Mouse (Mus musculus): ENCODE results near the gene Arl16. TPM values are rescaled to one million over a fixed set of nuclear protein-coding genes. Genes with fewer than 3 reads are reported as not detected.
A peak's percentile ranks its signal among the peaks of the same experiment; 100 is the strongest.
"Not testable (repeated sequence)": the region's sequence is repeated elsewhere in the genome, so short reads cannot be mapped to it uniquely, and the experiment has no call there.

The Arl16 gene
- polyA plus RNA-seq (2016; fragmentation: Nextera tagmentation; extraction: Ambion mirVana) = 55.9 and 66.9 TPM in 2 replicates

DNA sequence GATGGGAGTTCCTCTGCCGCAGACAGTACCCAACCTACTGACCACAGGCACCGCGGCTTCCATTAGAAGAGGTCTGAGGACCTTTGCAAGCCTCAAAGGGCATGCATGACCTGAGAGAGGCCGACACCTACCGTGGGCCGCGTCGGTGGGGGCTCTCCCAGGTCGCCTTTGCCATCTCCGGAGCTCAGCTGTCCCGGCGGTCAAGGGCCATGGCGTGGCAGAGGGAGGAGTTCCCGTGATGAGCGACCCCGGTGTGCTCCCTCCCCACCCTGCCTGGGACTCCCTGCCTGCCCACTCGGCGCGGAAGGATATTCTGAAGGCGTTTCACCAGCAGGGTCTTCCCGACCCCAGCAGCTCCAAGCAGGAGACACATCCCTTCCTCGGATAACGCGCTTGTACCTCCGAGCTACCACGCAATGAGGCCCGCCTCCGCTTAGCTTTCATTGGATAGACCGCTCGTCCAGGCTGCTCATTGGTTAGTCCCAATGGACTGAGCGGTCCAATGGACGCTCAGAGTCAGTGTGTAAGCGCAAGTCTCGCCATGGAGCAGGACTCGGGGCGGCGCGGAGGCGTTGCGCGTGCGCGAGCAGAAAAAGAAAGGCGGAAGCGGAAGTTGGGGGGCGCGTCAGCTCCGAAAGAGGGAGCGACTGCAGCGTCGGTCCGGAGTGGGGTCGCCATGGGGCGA lies at the start of gene Arl16:
Gene Arl16 (minus strand): TSS at position 557 of the 685 bp plus-strand sequence.
- H3K27ac ChIP-seq (replicated peaks) = peak within 1 kb of the TSS; percentile 87
- DNase-seq (ENCODE audit: low spot score) = peak; percentile 98
- no peaks in the 10 kb centered on the region for H3K9me3 ChIP-seq
- peak within 1 kb of the TSS; percentile 98 for H3K4me3 ChIP-seq
- H3K36me3 ChIP-seq (replicated peaks) = peaks cover 70% of the 10 kb centered on the region
- H3K27me3 ChIP-seq (replicated peaks; ENCODE audit: low read depth, poor library complexity, severe bottlenecking) = no peaks in the 10 kb centered on the region
- H3K4me1 ChIP-seq = peaks cover 27% of the 10 kb centered on the region
- WGBS = under 1% methylated on average over 54 of the region's 54 CpGs

GRCm38 (mm10) chr11:120517147-120517546 lies 49.7 kb upstream of the Arl16 start:
- no peak for DNase-seq (ENCODE audit: low spot score)
- whole genome bisulfite sequencing = 84% methylated on average over 4 of the region's 4 CpGs
- H3K4me3 ChIP-seq = no peak overlapping the region
- no peaks in the 10 kb centered on the region for H3K9me3 ChIP-seq
- H3K4me1 ChIP-seq = peaks cover 23% of the 10 kb centered on the region
- no peak overlapping the region for H3K27ac ChIP-seq (replicated peaks)
- no peaks in the 10 kb centered on the region for H3K36me3 ChIP-seq (replicated peaks)
- H3K27me3 ChIP-seq (replicated peaks; ENCODE audit: low read depth, poor library complexity, severe bottlenecking) = no peaks in the 10 kb centered on the region

DNA sequence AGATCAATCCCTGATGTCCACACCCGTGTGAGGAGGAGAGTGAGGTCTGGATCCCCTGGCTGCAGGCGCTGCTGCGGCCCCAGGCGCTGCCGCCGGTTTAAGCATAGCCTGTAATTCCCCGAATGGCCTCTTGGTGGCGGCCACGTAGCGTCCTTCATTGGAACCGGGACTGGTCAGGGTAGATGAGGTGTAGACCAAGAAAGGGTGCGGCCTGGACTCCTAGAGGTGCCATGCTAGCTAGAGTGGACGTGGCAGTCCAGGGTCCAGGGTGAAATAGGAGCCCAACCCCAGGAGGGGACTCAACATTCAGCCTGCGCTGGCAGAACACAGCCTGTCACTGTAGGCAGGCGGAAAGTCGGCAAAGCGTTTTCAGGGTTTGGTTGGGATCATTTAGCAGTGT lies 48.2 kb upstream of the Arl16 start:
- WGBS = 16% methylated on average over 17 of the region's 17 CpGs
- DNase-seq (ENCODE audit: low spot score) = peak; percentile 90
- peaks cover 30% of the 10 kb centered on the region for H3K4me1 ChIP-seq
- H3K27ac ChIP-seq (replicated peaks) = no peak overlapping the region
- peak overlapping the region; percentile 29; the same call in 1 of the 2 replicates for H3K4me3 ChIP-seq
- 0 out of 2 replicates have a peak, but pooled peaks cover 4% of the 10 kb centered on the region for H3K27me3 ChIP-seq (replicated peaks; ENCODE audit: low read depth, poor library complexity, severe bottlenecking)
- H3K9me3 ChIP-seq = no peaks in the 10 kb centered on the region
- H3K36me3 ChIP-seq (replicated peaks) = no peaks in the 10 kb centered on the region

DNA sequence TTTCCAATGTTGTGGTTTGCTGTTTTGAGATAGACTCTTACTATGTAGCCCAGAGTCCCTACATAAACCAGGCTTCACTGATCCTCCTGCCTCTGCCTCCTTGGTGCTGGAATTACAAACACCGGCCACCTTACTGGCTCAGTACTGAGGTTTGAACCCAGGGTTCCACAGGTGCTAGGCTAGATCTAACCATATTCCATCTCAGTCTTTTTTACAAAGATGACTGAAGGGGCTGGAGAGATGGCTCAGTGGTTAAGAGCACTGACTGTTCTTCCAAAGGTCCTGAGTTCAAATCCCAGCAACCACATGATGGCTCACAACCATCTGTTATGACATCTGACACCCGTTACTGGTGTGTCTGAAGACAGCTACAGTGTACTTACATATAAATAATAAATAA lies 46.9 kb upstream of the Arl16 start:
- H3K4me3 ChIP-seq; H3K9me3 ChIP-seq; H3K27me3 ChIP-seq (replicated peaks; ENCODE audit: low read depth, poor library complexity, severe bottlenecking); H3K27ac ChIP-seq (replicated peaks); H3K36me3 ChIP-seq (replicated peaks); DNase-seq (ENCODE audit: low spot score): not testable (repeated sequence)
- peaks cover 29% of the 10 kb centered on the region for H3K4me1 ChIP-seq
- WGBS = 90% methylated on average over 2 of the region's 2 CpGs

DNA sequence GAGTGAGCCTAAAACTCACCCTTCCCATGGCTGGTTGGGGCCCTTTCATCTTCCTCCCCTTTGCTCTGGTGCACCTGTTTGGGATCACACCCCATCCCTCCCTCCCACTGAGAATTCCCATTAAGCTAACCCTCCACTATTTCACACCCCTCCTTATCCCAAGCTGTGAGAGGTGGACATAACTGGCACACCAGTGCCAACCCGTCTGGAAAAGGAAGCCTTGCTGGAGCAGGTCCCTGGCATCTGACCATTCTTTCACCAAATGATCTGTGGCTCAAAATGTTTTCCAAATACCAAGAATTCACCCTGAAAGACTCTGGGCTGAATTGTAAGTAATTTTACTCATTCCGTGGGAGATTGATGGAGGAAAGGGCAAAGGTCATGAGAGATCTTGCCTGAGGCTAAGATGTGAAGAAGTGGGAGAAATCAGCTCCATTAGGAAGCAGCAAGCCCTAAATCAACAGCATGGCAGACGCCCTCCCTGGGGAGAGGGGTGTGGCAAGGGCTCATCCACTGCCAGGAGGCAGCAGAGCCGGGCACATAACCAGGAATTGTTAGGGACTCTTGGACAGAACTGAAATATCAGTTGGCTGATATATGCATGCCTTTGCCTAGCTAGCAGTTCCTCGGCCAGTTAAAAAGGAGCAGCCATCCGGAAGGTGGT lies 45.5 kb upstream of the Arl16 start:
- Histone ChIP-seq H3K27me3 (replicated peaks; ENCODE audit: low read depth, poor library complexity, severe bottlenecking) (0 out of 2 replicates have a peak, but pooled peaks cover 4% of the 10 kb centered on the region), H3K4me3 (no peak overlapping the region), H3K36me3 (replicated peaks) (no peaks in the 10 kb centered on the region), H3K27ac (replicated peaks) (no peak overlapping the region), H3K9me3 (no peaks in the 10 kb centered on the region), H3K4me1 (peaks cover 29% of the 10 kb centered on the region)
- no peak for DNase-seq (ENCODE audit: low spot score)
- 44% methylated on average over 6 of the region's 6 CpGs for WGBS

DNA sequence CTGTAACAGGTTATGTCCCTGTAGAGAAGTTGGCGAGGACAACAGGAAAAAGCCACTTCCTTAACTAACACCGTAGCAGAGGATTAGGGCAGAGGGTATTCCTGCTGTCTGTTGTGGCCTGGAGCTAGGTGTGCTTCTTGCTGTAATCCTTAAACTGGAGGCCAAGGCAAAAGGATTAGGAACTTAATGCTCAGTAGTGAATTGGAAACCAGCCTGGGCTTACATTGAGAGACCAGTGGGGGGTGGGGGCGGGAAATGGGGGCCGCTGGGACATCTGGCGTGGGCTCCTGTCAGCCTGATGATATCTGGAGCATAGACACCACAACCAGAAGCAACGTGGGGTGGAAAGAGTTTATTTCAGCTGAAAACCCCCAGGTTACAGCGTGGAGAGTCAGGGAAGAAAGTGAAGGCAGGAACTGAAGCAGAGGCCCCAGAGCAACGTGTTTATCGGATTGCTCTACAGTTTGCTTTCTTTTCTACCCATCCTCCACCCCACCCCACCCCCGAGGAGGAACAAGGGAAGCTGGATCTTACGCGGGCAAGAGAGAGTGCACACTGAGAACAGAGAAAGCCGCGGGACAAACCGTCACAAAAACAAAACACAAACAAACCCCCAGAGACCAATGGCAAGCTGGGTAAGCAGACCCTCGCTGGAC lies 43.1 kb upstream of the Arl16 start:
- WGBS = 4% methylated on average over 16 of the region's 16 CpGs
- H3K9me3 ChIP-seq = no peaks in the 10 kb centered on the region
- DNase-seq (ENCODE audit: low spot score) = peak; percentile 39
- H3K27me3 ChIP-seq (replicated peaks; ENCODE audit: low read depth, poor library complexity, severe bottlenecking) = 0 out of 2 replicates have a peak, but pooled peaks cover 4% of the 10 kb centered on the region
- H3K27ac ChIP-seq (replicated peaks) = peak overlapping the region; percentile 78
- H3K36me3 ChIP-seq (replicated peaks) = no peaks in the 10 kb centered on the region
- H3K4me3 ChIP-seq = peak overlapping the region; percentile 48
- peaks cover 29% of the 10 kb centered on the region for H3K4me1 ChIP-seq

GRCm38 (mm10) chr11:120509940-120510339 lies 42.5 kb upstream of the Arl16 start:
- Histone ChIP-seq H3K27me3 (replicated peaks; ENCODE audit: low read depth, poor library complexity, severe bottlenecking) (0 out of 2 replicates have a peak, but pooled peaks cover 4% of the 10 kb centered on the region), H3K4me1 (peaks cover 29% of the 10 kb centered on the region), H3K9me3 (no peaks in the 10 kb centered on the region), H3K4me3 (peak overlapping the region; percentile 48), H3K27ac (replicated peaks) (no peak overlapping the region), H3K36me3 (replicated peaks) (no peaks in the 10 kb centered on the region)
- WGBS = 27% methylated on average over 4 of the region's 4 CpGs
- DNase-seq (ENCODE audit: low spot score) = peak; percentile 10

DNA sequence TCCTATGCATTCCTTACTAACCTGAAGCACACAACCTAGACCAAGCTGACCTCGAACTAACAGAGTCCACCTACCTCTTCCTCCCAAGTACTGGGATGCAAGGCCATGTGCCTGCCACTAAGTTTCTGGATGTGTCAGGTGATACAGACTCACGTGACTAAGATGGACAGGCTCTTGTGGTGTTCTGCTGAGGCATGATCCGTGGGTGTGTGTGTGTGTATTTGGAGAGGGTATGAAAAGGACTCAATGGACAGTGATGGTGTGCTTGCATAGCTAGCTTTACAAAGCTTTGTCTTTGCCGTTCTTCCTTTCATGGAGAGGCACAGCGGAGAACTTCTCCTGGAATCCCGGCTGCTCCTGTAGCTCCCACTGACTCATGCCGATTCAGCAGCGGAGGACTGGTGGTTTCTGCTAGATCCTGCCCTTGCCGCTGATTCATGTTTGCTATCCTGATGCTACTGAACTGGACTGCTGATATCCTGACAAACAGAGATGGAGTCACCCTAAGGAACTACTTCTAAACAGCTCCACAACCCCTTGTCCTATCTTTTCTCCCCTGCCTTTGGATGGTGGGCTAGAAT lies 41.0 kb upstream of the Arl16 start:
- Histone ChIP-seq H3K27me3 (replicated peaks; ENCODE audit: low read depth, poor library complexity, severe bottlenecking) (0 out of 2 replicates have a peak, but pooled peaks cover 4% of the 10 kb centered on the region), H3K4me1 (peaks cover 29% of the 10 kb centered on the region), H3K9me3 (no peaks in the 10 kb centered on the region), H3K36me3 (replicated peaks) (no peaks in the 10 kb centered on the region), H3K27ac (replicated peaks) (no peak overlapping the region), H3K4me3 (no peak overlapping the region)
- DNase-seq (ENCODE audit: low spot score) = peak; percentile 7
- WGBS = 92% methylated on average over 9 of the region's 9 CpGs

DNA sequence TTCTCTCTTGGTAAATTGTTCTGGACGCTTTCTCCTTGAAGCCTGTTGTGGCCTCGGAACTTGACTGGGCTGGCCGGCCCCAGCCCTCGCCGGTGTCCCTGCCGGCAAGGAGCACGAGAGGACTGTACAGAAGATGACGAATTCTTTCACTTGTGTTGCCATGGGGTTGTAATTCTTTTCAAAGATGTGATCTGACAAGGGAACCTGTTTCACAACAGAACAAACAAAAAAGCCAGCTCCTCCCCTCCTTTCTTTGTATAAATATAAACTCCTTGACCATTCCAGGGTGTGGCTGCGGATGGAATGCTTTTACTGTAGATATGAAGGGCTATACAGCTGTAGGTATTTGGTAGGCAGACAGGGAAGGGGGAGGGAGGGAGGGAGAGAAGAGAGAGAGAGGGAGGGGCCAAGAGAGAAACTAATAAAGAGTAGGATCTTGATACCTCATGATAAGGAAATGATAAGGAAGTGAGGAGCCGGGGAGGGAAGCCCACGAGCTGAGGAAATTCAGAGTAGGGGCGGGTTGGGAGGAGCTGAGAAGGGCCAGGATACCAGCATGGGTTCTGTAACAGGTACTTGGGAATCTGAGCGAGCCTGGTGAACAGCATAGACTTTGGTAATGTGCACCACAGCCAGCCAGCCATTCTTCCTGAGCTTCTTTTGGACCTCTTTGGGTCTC lies 40.3 kb upstream of the Arl16 start:
- Histone ChIP-seq H3K27ac (replicated peaks) (no peak overlapping the region), H3K4me1 (peaks cover 23% of the 10 kb centered on the region), H3K36me3 (replicated peaks) (no peaks in the 10 kb centered on the region), H3K4me3 (no peak overlapping the region), H3K9me3 (no peaks in the 10 kb centered on the region), H3K27me3 (replicated peaks; ENCODE audit: low read depth, poor library complexity, severe bottlenecking) (0 out of 2 replicates have a peak, but pooled peaks cover 4% of the 10 kb centered on the region)
- peak; percentile 7 for DNase-seq (ENCODE audit: low spot score)
- WGBS = 86% methylated on average over 13 of the region's 13 CpGs

GRCm38 (mm10) chr11:120506899-120507298 lies 39.5 kb upstream of the Arl16 start:
- peak; percentile 15 for DNase-seq (ENCODE audit: low spot score)

DNA sequence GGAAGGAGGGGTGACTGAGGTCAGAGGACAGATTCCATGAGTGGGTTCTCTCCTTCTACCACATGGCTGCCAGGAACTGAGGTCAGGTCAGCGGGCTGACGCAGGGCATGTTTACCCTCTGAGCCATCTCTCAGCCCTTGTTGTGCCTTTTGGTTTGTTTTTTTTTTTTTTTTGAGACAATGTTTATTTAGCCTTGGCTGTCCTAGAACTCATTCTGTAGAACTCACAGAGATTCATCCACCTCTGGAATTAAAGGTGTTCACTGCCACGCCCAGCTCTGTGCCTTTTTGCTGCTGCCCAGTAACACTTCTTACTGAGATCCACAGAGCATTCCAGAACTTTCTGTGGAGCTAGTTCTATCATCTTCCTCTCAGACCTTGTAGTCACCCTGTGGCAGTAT lies 38.3 kb upstream of the Arl16 start:
- no peaks in the 10 kb centered on the region for H3K9me3 ChIP-seq
- H3K4me3 ChIP-seq = no peak overlapping the region
- no peak for DNase-seq (ENCODE audit: low spot score)
- H3K4me1 ChIP-seq = peaks cover 14% of the 10 kb centered on the region
- H3K27me3 ChIP-seq (replicated peaks; ENCODE audit: low read depth, poor library complexity, severe bottlenecking) = no peaks in the 10 kb centered on the region
- no peaks in the 10 kb centered on the region for H3K36me3 ChIP-seq (replicated peaks)
- 86% methylated on average over 3 of the region's 3 CpGs for WGBS
- no peak overlapping the region for H3K27ac ChIP-seq (replicated peaks)

More at GRCm38 (mm10) chr11:120506899-120507298, 39.5 kb upstream of the Arl16 start:
- H3K27me3 ChIP-seq (replicated peaks; ENCODE audit: low read depth, poor library complexity, severe bottlenecking) = 0 out of 2 replicates have a peak, but pooled peaks cover 4% of the 10 kb centered on the region
- H3K36me3 ChIP-seq (replicated peaks) = no peaks in the 10 kb centered on the region
- 63% methylated on average over 4 of the region's 4 CpGs for whole genome bisulfite sequencing
- no peak overlapping the region for H3K27ac ChIP-seq (replicated peaks)
- H3K9me3 ChIP-seq = no peaks in the 10 kb centered on the region
- H3K4me3 ChIP-seq = no peak overlapping the region
- peaks cover 21% of the 10 kb centered on the region for H3K4me1 ChIP-seq

DNA sequence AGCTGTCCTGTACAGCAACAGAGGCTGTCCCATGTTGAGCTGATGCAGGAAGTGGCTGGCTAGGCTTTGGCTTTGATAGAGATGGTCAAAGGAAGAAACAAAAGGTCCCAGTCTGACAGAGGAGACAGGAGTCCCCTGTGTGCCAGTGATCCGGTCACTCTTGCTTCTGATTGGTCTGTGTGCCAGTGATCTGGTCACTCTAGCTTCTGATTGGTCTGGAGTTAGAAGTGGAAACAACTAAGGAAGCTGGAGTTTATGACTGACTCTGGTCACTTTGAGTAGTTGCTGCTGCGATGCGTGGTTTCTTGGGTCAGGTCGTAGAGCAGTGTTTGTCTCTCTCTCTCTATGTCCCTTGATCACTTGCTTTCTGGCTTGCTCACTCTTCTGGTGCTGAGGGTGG lies 34.3 kb upstream of the Arl16 start:
- peak; percentile 7 for DNase-seq (ENCODE audit: low spot score)
- Histone ChIP-seq H3K9me3 (no peaks in the 10 kb centered on the region), H3K27me3 (replicated peaks; ENCODE audit: low read depth, poor library complexity, severe bottlenecking) (no peaks in the 10 kb centered on the region), H3K4me1 (peaks cover 6% of the 10 kb centered on the region; the same call in 1 of the 2 replicates), H3K27ac (replicated peaks) (no peak overlapping the region), H3K36me3 (replicated peaks) (peaks cover 32% of the 10 kb centered on the region), H3K4me3 (no peak overlapping the region)
- WGBS = 94% methylated on average over 4 of the region's 4 CpGs

Data from embryonic facial prominence, embryonic 10.5 days (tissue).